Mouse (Mus musculus): ENCODE results near the gene Mgp. TPM values are rescaled to one million over a fixed set of nuclear protein-coding genes. Genes with fewer than 3 reads are reported as not detected.

Gene Mgp
- polyA plus RNA-seq, 1 experiment from 2014 or later = 3.2 TPM

- H3K27me3 ChIP-seq (ENCODE audit: low read depth, poor library complexity, severe bottlenecking) = no peaks in the 10 kb centered on the region
- H3K36me3 ChIP-seq = no peaks in the 10 kb centered on the region
- H3K4me3 ChIP-seq = no peak overlapping the region
- DNase-seq (ENCODE audit: low spot score) = no peak
- WGBS = 91% methylated on average over 9 of the region's 9 CpGs
- H3K27ac ChIP-seq = no peak overlapping the region
- H3K4me1 ChIP-seq = peaks cover 21% of the 10 kb centered on the region
- H3K9me3 ChIP-seq (replicated peaks) = no peaks in the 10 kb centered on the region
Measured at GRCm38 (mm10) chr6:136910247-136910890, 34.7 kb upstream of the Mgp start.

- H3K4me3 ChIP-seq = no peak overlapping the region
- H3K27me3 ChIP-seq (ENCODE audit: low read depth, poor library complexity, severe bottlenecking) = no peaks in the 10 kb centered on the region
- peaks cover 6% of the 10 kb centered on the region; the same call in 1 of the 2 replicates for H3K4me1 ChIP-seq
- H3K27ac ChIP-seq = no peak overlapping the region
- no peaks in the 10 kb centered on the region for H3K36me3 ChIP-seq
- WGBS = 86% methylated on average over 10 of the region's 10 CpGs
- no peak for DNase-seq (ENCODE audit: low spot score)
- H3K9me3 ChIP-seq (replicated peaks) = no peaks in the 10 kb centered on the region
Measured at GRCm38 (mm10) chr6:136906937-136907293, 31.3 kb upstream of the Mgp start.

- no peak for DNase-seq (ENCODE audit: low spot score)
- Histone ChIP-seq H3K27me3 (ENCODE audit: low read depth, poor library complexity, severe bottlenecking) (no peaks in the 10 kb centered on the region), H3K9me3 (replicated peaks) (no peaks in the 10 kb centered on the region), H3K36me3 (no peaks in the 10 kb centered on the region), H3K4me1 (peaks cover 6% of the 10 kb centered on the region; the same call in 1 of the 2 replicates), H3K4me3 (no peak overlapping the region), H3K27ac (no peak overlapping the region)
- 88% methylated on average over 19 of the region's 19 CpGs for WGBS
Measured at GRCm38 (mm10) chr6:136906283-136906936, 30.8 kb upstream of the Mgp start.

- DNase-seq (ENCODE audit: low spot score) = no peak
- Histone ChIP-seq H3K36me3 (no peaks in the 10 kb centered on the region), H3K9me3 (replicated peaks) (no peaks in the 10 kb centered on the region), H3K4me1 (peaks cover 6% of the 10 kb centered on the region; the same call in 1 of the 2 replicates), H3K4me3 (no peak overlapping the region), H3K27ac (no peak overlapping the region), H3K27me3 (ENCODE audit: low read depth, poor library complexity, severe bottlenecking) (no peaks in the 10 kb centered on the region)
- 80% methylated on average over 8 of the region's 8 CpGs for WGBS
Measured at GRCm38 (mm10) chr6:136903885-136904470, 28.4 kb upstream of the Mgp start.

GRCm38 (mm10) chr6:136902527-136902926 lies 26.9 kb upstream of the Mgp start:
- no peak overlapping the region for H3K4me3 ChIP-seq
- peaks cover 9% of the 10 kb centered on the region; the same call in 1 of the 2 replicates for H3K4me1 ChIP-seq
- H3K27me3 ChIP-seq (ENCODE audit: low read depth, poor library complexity, severe bottlenecking) = no peaks in the 10 kb centered on the region
- H3K27ac ChIP-seq = no peak overlapping the region
- 95% methylated on average over 9 of the region's 9 CpGs for WGBS
- H3K9me3 ChIP-seq (replicated peaks) = no peaks in the 10 kb centered on the region
- no peaks in the 10 kb centered on the region for H3K36me3 ChIP-seq
- DNase-seq (ENCODE audit: low spot score) = no peak

- Histone ChIP-seq H3K4me1 (0 out of 2 replicates have a peak, but pooled peaks cover 4% of the 10 kb centered on the region), H3K9me3 (replicated peaks) (no peaks in the 10 kb centered on the region), H3K36me3 (no peaks in the 10 kb centered on the region), H3K27me3 (ENCODE audit: low read depth, poor library complexity, severe bottlenecking) (no peaks in the 10 kb centered on the region), H3K4me3 (no peak overlapping the region), H3K27ac (no peak overlapping the region)
- no peak for DNase-seq (ENCODE audit: low spot score)
- WGBS = 86% methylated on average over 2 of the region's 2 CpGs
Measured at GRCm38 (mm10) chr6:136901010-136901409, 25.4 kb upstream of the Mgp start.

GRCm38 (mm10) chr6:136900369-136901009 lies 24.9 kb upstream of the Mgp start:
- DNase-seq (ENCODE audit: low spot score) = no peak
- no peaks in the 10 kb centered on the region for H3K27me3 ChIP-seq (ENCODE audit: low read depth, poor library complexity, severe bottlenecking)
- no peaks in the 10 kb centered on the region for H3K9me3 ChIP-seq (replicated peaks)
- no peak overlapping the region for H3K27ac ChIP-seq
- no peak overlapping the region for H3K4me3 ChIP-seq
- H3K4me1 ChIP-seq = 0 out of 2 replicates have a peak, but pooled peaks cover 4% of the 10 kb centered on the region
- WGBS = 88% methylated on average over 4 of the region's 4 CpGs
- H3K36me3 ChIP-seq = no peaks in the 10 kb centered on the region

- H3K4me3 ChIP-seq = no peak overlapping the region
- no peak for DNase-seq (ENCODE audit: low spot score)
- peaks cover 8% of the 10 kb centered on the region; the same call in 1 of the 2 replicates for H3K4me1 ChIP-seq
- H3K9me3 ChIP-seq (replicated peaks) = no peaks in the 10 kb centered on the region
- no peaks in the 10 kb centered on the region for H3K36me3 ChIP-seq
- no peaks in the 10 kb centered on the region for H3K27me3 ChIP-seq (ENCODE audit: low read depth, poor library complexity, severe bottlenecking)
- whole genome bisulfite sequencing = 88% methylated on average over 2 of the region's 2 CpGs
- no peak overlapping the region for H3K27ac ChIP-seq
Measured at GRCm38 (mm10) chr6:136898954-136899353, 23.3 kb upstream of the Mgp start.

GRCm38 (mm10) chr6:136898222-136898621 lies 22.6 kb upstream of the Mgp start:
- Histone ChIP-seq H3K27me3 (ENCODE audit: low read depth, poor library complexity, severe bottlenecking) (no peaks in the 10 kb centered on the region), H3K27ac (no peak overlapping the region), H3K36me3 (no peaks in the 10 kb centered on the region), H3K9me3 (replicated peaks) (no peaks in the 10 kb centered on the region), H3K4me1 (peaks cover 8% of the 10 kb centered on the region; the same call in 1 of the 2 replicates), H3K4me3 (no peak overlapping the region)
- 28% methylated on average over 4 of the region's 4 CpGs for WGBS
- no peak for DNase-seq (ENCODE audit: low spot score)

- H3K36me3 ChIP-seq = no peaks in the 10 kb centered on the region
- H3K27ac ChIP-seq = no peak overlapping the region
- H3K4me1 ChIP-seq = peaks cover 8% of the 10 kb centered on the region; the same call in 1 of the 2 replicates
- no peak overlapping the region for H3K4me3 ChIP-seq
- no peaks in the 10 kb centered on the region for H3K27me3 ChIP-seq (ENCODE audit: low read depth, poor library complexity, severe bottlenecking)
- WGBS = 77% methylated on average over 4 of the region's 4 CpGs
- no peaks in the 10 kb centered on the region for H3K9me3 ChIP-seq (replicated peaks)
- no peak for DNase-seq (ENCODE audit: low spot score)
Measured at GRCm38 (mm10) chr6:136897789-136898188, 22.2 kb upstream of the Mgp start.

- Histone ChIP-seq H3K4me3 (no peak overlapping the region), H3K27ac (no peak overlapping the region), H3K27me3 (ENCODE audit: low read depth, poor library complexity, severe bottlenecking) (no peaks in the 10 kb centered on the region), H3K36me3 (no peaks in the 10 kb centered on the region), H3K9me3 (replicated peaks) (no peaks in the 10 kb centered on the region), H3K4me1 (peaks cover 8% of the 10 kb centered on the region; the same call in 1 of the 2 replicates)
- DNase-seq (ENCODE audit: low spot score) = no peak
- 74% methylated on average over 15 of the region's 15 CpGs for WGBS
Measured at GRCm38 (mm10) chr6:136894532-136895339, 19.1 kb upstream of the Mgp start.

- Histone ChIP-seq H3K27ac (no peak overlapping the region), H3K9me3 (replicated peaks) (no peaks in the 10 kb centered on the region), H3K27me3 (ENCODE audit: low read depth, poor library complexity, severe bottlenecking) (no peaks in the 10 kb centered on the region), H3K4me3 (no peak overlapping the region), H3K36me3 (no peaks in the 10 kb centered on the region), H3K4me1 (peaks cover 4% of the 10 kb centered on the region; the same call in 1 of the 2 replicates)
- WGBS = 80% methylated on average over 2 of the region's 2 CpGs
- DNase-seq (ENCODE audit: low spot score) = no peak
Measured at GRCm38 (mm10) chr6:136892002-136892401, 16.4 kb upstream of the Mgp start.

Data from limb, embryonic 10.5 days (tissue).